ENCODE assay signal across 11 mouse cellular contexts in the genomic region with DNA sequence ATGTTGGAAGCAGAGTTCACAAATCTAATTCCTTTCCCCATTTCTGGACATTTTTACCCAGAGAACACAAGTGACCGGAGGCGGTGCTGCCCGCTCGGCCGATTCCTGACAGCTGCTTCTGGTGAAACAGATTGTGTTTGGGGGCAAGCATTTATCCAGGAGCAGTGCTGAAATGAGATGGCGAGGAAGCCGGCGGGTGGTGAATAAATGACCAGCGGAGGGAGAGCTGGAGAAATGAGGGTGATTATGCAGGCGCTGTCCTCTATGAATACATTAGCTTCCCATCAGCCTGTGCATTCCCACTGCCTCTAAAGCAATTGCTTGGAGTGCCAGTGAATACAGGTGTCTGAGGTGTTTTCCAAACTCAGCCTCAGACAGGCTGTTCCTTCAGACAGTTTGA.
A peak's percentile ranks its signal among the peaks of the same experiment; 100 is the strongest.
DNase-seq lines count a peak whose midpoint lies in the region; ATAC-seq lines count a peak whose summit lies in the region.
"Had no signal": no experiment of that assay in that cellular context is flagged by ENCODE, and none has a peak within 500 bp of the region (broad histone marks: within the 10 kb centered on the region; RNA-seq: fewer than 3 reads in every experiment).

No protein-coding gene starts in this region.

- no peaks in the 10 kb centered on the region for H3K27me3 ChIP-seq in hindbrain, embryonic 11.5 days (ENCODE audit: control insufficient read depth, insufficient read depth, low read length)
- H3K27me3 ChIP-seq in midbrain, embryonic 13.5 days = peaks cover 14% of the 10 kb centered on the region

- peak overlapping the region; percentile 56; the same call in 1 of the 2 replicates for H3K27ac ChIP-seq in hindbrain, embryonic 11.5 days (ENCODE audit: low read depth, low read length)
- H3K27ac ChIP-seq in midbrain, embryonic 13.5 days = peak overlapping the region; percentile 74

- peaks cover 2% of the 10 kb centered on the region; the same call in 1 of the 2 replicates for H3K4me1 ChIP-seq in hindbrain, embryonic 11.5 days (replicated peaks; ENCODE audit: control insufficient read depth, insufficient read depth, low read length)
- peaks cover 36% of the 10 kb centered on the region for H3K4me1 ChIP-seq in midbrain, embryonic 13.5 days (replicated peaks)

- H3K9ac ChIP-seq in hindbrain, embryonic 11.5 days (ENCODE audit: low read depth, low read length) = no peak overlapping the region
- H3K9ac ChIP-seq in midbrain, embryonic 13.5 days (replicated peaks) = peak overlapping the region; percentile 37; the same call in 1 of the 2 replicates
- H3K9ac ChIP-seq: lung, embryonic 14.5 days had no signal

- H3K36me3 ChIP-seq in hindbrain, embryonic 11.5 days (ENCODE audit: control insufficient read depth, insufficient read depth, low read length) = no peaks in the 10 kb centered on the region
- H3K36me3 ChIP-seq in midbrain, embryonic 13.5 days = no peaks in the 10 kb centered on the region
- H3K36me3 ChIP-seq: G1E had no signal

- DNase-seq in right cerebral cortex, adult 18-20 months = peak; percentile 60
- DNase-seq in right cerebral cortex, postnatal 4 days = no peak
- DNase-seq in hindbrain, embryonic 11.5 days (ENCODE audit: low spot score) = peak; percentile 54
- DNase-seq in adrenal gland, adult 18-20 months (ENCODE audit: low spot score in 2 of 2) = no peak
- DNase-seq in urinary bladder, postnatal 10 days (ENCODE audit: low spot score) = no peak
- no peak for DNase-seq in c-Kit-positive CD71-positive TER-119-positive erythroid progenitor cells, embryonic 14.5 days (ENCODE audit: low spot score)
- DNase-seq in gastrocnemius, postnatal 14 days = no peak
- DNase-seq: gastrocnemius, postnatal 10 days; lung, embryonic 14.5 days had no signal

- H3K4me2 ChIP-seq in hindbrain, embryonic 11.5 days (replicated peaks; ENCODE audit: low read depth, low read length) = peak overlapping the region; percentile 9
- H3K4me2 ChIP-seq in midbrain, embryonic 13.5 days (replicated peaks) = peak overlapping the region; percentile 39
- H3K4me2 ChIP-seq: lung, embryonic 14.5 days had no signal

- H3K9me3 ChIP-seq in hindbrain, embryonic 11.5 days (ENCODE audit: control insufficient read depth, low read length) = no peaks in the 10 kb centered on the region
- no peaks in the 10 kb centered on the region for H3K9me3 ChIP-seq in midbrain, embryonic 13.5 days

- 34% methylated on average over 10 of the region's 10 CpGs for WGBS in hindbrain, embryonic 11.5 days
- 16% methylated on average over 10 of the region's 10 CpGs for WGBS in midbrain, embryonic 13.5 days

- intact Hi-C loops in gastrocnemius, postnatal 14 days (cut with DNase I; ENCODE audit: low total_unique reads) = no loop called here

- ATAC-seq in hindbrain, embryonic 11.5 days (ENCODE audit: low FRiP score) = peak; percentile 71; the same call in 1 of the 2 replicates
- ATAC-seq in midbrain, embryonic 13.5 days = peak; percentile 86

- no peak overlapping the region for H3K4me3 ChIP-seq in hindbrain, embryonic 11.5 days (ENCODE audit: low read depth, low read length)
- H3K4me3 ChIP-seq in midbrain, embryonic 13.5 days (replicated peaks) = no peak overlapping the region

Comparison
In these comparisons a context has a peak if more than half of its experiments do, and no peak if none do; other contexts are left out.
1. DNase-seq: peak in right cerebral cortex, adult 18-20 months (single experiment) and hindbrain, embryonic 11.5 days (single experiment); none in right cerebral cortex, postnatal 4 days (single experiment), adrenal gland, adult 18-20 months (0 of 2), urinary bladder, postnatal 10 days (single experiment), c-Kit-positive CD71-positive TER-119-positive erythroid progenitor cells, embryonic 14.5 days (single experiment) and gastrocnemius, postnatal 14 days (single experiment).